Mouse (Mus musculus) kidney, postnatal 14 days (tissue): ENCODE results near the gene Acly.

Experiments used
- DNase-seq: peaks from one replicate; pipeline ENCODE4 v3.0.0; 2022; ENCODE audit warnings: mixed read lengths

The Acly gene

DNA sequence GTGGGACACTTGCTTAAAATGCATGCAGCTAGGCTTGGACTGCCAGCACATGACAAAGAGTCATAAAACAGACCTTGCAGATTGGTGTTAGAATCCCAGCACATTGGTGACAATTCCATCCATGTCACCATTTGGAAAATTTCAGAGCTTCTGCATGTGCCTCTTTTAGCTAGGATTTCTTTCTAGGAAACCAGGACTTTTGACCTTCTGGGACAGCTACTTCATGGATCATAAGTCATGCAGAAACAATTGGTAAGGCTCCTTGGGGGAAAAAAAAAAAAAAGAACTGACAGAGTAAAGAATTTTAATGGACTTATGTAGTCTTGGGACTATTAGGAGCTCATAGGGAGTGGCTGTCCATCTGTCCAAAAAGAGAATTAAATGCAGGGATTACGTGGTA lies 89.9 kb downstream of the Acly start:
- DNase-seq, result no peak

GRCm38 (mm10) chr11:100435678-100436246 lies 92.0 kb downstream of the Acly start:
- no peak for DNase-seq

GRCm38 (mm10) chr11:100432002-100432401 lies 95.8 kb downstream of the Acly start:
- no peak for DNase-seq

- DNase-seq, result no peak
These were observed 97.7 kb downstream of the Acly start for GRCm38 (mm10) chr11:100430052-100430451.

- DNase-seq, result no peak
These were observed 99.1 kb downstream of the Acly start for GRCm38 (mm10) chr11:100428612-100429199.

- DNase-seq, result no peak
These were observed 101.0 kb downstream of the Acly start for GRCm38 (mm10) chr11:100426820-100427219.
